Mouse (Mus musculus): ENCODE results near the gene Kcnc3. TPM values are rescaled to one million over a fixed set of nuclear protein-coding genes. Genes with fewer than 3 reads are reported as not detected.

Gene Kcnc3
- polyA plus RNA-seq, 1 experiment from 2014 or later, result 2.1 TPM

DNA sequence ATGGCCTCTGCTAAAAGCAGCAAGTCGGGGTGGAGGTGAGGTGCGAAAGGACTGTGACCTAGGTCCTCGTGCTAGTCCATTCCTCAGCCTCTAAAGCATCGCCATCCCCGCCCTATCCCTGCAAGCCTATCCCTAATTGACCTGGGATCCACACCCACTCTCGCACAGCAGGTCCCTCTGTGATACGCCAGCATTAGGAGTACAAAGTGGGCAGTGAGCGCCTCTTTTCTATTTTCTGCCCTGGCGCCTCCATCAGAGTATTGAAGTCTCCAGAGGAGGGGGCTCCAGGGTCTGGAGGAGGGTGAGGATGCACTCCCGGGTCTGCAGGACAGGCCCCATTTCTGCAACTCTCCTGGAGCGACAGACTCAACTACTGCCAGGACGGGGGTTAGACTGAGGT, 2.1 kb upstream of the Kcnc3 start:
- Histone ChIP-seq H3K27me3 (peaks cover 79% of the 10 kb centered on the region), H3K4me1 (peaks cover 39% of the 10 kb centered on the region), H3K27ac (no peak overlapping the region), H3K4me3 (peak overlapping the region; percentile 56), H3K36me3 (no peaks in the 10 kb centered on the region), H3K9ac (peak overlapping the region; percentile 25; the same call in 1 of the 2 replicates), H3K4me2 (peak overlapping the region; percentile 99), H3K9me3 (no peaks in the 10 kb centered on the region)
- WGBS, result 8% methylated on average over 12 of the region's 12 CpGs
- no peak for ATAC-seq (ENCODE audit: borderline replicate concordance, extremely low read depth, low FRiP score, low TSS enrichment)

DNA sequence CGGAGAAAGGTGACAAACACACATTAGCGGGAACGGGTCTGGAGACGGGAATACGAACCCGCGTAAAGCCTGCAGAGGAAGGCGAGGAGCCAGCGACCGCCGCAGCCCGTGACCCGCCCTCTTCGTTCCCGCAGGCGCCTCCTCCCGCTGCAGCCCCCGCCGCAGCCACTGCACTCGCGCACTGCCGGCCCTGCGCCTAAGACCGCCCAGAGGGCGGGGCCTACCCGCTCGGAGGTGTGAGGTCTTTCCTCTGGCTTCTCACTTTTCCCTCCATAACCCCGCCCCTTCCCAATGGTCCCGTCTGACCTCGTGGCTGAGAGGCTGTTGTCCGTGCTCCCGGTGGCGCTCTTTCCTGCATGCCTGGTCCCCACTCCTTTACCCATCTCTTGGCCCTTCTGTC, 1.3 kb upstream of the Kcnc3 start:
- H3K9me3 ChIP-seq, result no peaks in the 10 kb centered on the region
- peak overlapping the region; percentile 25 for H3K9ac ChIP-seq
- H3K4me1 ChIP-seq, result peaks cover 40% of the 10 kb centered on the region
- H3K27me3 ChIP-seq, result peaks cover 83% of the 10 kb centered on the region
- H3K4me2 ChIP-seq, result peak overlapping the region; percentile 99
- peak; percentile 58 for ATAC-seq (ENCODE audit: borderline replicate concordance, extremely low read depth, low FRiP score, low TSS enrichment)
- 1% methylated on average over 33 of the region's 33 CpGs for WGBS
- H3K27ac ChIP-seq, result peak overlapping the region; percentile 41; the same call in 1 of the 2 replicates
- peak overlapping the region; percentile 56 for H3K4me3 ChIP-seq
- no peaks in the 10 kb centered on the region for H3K36me3 ChIP-seq

DNA sequence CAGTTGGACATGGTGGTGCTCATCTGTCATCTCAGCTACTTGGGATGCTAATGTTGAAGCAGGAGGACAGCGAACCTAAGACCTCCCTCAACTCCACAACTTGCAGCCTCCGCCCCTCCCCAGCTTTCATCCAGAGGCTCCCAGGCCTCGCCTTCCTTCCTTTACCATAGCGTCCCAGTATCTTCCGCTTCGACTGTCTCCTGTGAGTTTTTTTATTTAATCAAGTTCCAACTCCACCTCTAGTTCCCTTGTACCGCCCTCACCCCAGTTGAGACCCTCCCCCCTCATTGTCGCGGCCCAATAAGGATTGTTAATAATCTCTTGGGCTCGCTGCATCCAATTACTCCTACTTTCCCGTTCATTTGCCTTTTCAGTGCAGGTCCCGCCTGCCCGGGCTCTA, 518 bp upstream of the Kcnc3 start:
- H3K9ac ChIP-seq, result no peak overlapping the region
- WGBS, result 2% methylated on average over 13 of the region's 13 CpGs
- H3K4me3 ChIP-seq, result peak overlapping the region; percentile 56
- peaks cover 40% of the 10 kb centered on the region for H3K4me1 ChIP-seq
- no peaks in the 10 kb centered on the region for H3K9me3 ChIP-seq
- ATAC-seq (ENCODE audit: borderline replicate concordance, extremely low read depth, low FRiP score, low TSS enrichment), result no peak
- peaks cover 83% of the 10 kb centered on the region for H3K27me3 ChIP-seq
- no peak overlapping the region for H3K27ac ChIP-seq
- peak overlapping the region; percentile 99 for H3K4me2 ChIP-seq
- H3K36me3 ChIP-seq, result no peaks in the 10 kb centered on the region

DNA sequence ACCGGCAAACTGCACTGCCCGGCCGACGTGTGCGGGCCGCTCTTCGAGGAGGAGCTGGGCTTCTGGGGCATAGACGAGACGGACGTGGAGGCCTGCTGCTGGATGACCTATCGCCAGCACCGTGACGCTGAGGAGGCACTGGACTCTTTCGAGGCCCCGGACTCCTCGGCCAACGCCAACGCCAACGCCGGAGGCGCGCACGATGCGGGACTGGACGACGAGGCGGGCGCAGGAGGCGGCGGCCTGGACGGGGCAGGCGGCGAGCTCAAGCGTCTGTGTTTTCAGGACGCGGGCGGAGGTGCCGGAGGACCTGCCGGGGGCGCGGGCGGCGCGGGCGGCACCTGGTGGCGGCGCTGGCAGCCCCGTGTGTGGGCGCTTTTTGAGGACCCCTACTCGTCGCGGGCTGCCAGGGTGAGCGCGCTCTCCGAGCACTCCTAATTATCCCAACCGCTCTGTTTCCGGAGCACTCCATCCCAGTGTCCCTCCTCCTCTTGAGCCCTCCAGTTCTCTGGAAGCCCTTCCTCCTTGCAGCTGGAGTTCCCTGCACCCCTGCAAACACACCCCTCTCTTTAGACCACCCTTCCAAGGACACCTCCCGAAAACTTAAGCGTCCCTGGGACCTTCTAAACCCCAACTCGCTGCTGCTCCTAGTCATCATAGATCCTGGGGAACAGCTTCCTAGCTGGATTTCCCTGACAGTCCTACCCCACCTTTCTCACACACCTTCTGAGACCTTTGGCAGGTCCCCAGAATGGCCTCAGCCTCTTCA, 1.1 kb downstream of the Kcnc3 start:
- WGBS, result under 1% methylated on average over 47 of the region's 60 CpGs
- Histone ChIP-seq H3K9ac (peak overlapping the region; percentile 36), H3K27me3 (peaks cover 70% of the 10 kb centered on the region), H3K9me3 (no peaks in the 10 kb centered on the region), H3K4me1 (peaks cover 40% of the 10 kb centered on the region), H3K4me3 (peak overlapping the region; percentile 56), H3K4me2 (peak overlapping the region; percentile 99), H3K27ac (no peak overlapping the region), H3K36me3 (no peaks in the 10 kb centered on the region)
- ATAC-seq (ENCODE audit: borderline replicate concordance, extremely low read depth, low FRiP score, low TSS enrichment), result no peak

DNA sequence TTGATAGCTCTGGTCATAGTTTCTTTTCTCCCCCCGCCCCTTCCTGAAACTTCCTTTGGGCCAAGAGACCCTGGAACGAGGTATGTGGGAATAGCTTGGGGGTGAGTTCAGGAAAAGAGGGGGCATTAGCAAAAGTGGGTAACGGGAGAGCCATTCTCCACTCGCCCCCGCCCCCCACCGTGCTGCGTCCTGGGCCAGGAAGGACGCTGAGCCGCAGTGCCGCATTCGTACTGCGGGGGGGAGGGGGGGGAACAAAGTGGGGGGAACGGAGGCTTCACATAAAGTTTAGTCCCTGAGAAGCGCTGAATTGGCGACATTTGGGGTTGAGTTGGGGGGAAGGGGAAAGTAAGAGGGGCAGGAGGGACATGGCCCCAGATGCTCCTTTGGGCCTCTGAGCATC, 2.6 kb downstream of the Kcnc3 start:
- H3K9ac ChIP-seq, result no peak overlapping the region
- H3K27me3 ChIP-seq, result peaks cover 55% of the 10 kb centered on the region
- WGBS, result 2% methylated on average over 8 of the region's 15 CpGs
- no peak overlapping the region for H3K27ac ChIP-seq
- H3K4me1 ChIP-seq, result peaks cover 40% of the 10 kb centered on the region
- peak overlapping the region; percentile 99 for H3K4me2 ChIP-seq
- peak overlapping the region; percentile 6 for H3K4me3 ChIP-seq
- no peaks in the 10 kb centered on the region for H3K9me3 ChIP-seq
- ATAC-seq (ENCODE audit: borderline replicate concordance, extremely low read depth, low FRiP score, low TSS enrichment), result no peak
- H3K36me3 ChIP-seq, result no peaks in the 10 kb centered on the region

DNA sequence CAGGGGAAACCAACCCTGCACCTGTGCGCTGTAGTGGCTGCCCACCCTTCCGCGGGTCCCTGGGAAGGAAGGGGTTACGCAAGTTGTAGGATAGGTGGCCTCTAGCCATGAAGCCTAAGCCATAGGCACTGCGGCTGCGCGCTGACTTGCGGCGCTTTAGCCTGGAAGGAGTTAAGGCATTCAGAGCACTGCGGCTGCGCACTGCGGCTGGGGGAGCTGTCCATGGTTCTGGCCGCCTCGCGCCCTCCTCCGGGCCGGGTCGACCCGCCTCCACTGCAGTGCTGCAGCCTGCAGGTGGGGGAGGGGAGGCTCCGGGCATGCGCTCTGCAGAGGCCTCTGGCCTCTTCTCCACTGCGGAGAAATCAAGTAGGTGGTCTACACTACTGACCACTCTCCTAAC, 3.3 kb downstream of the Kcnc3 start:
- H3K9ac ChIP-seq, result no peak overlapping the region
- H3K4me1 ChIP-seq, result peaks cover 32% of the 10 kb centered on the region
- no peaks in the 10 kb centered on the region for H3K36me3 ChIP-seq
- no peak overlapping the region for H3K27ac ChIP-seq
- peak overlapping the region; percentile 99 for H3K4me2 ChIP-seq
- under 1% methylated on average over 22 of the region's 22 CpGs for WGBS
- H3K9me3 ChIP-seq, result no peaks in the 10 kb centered on the region
- H3K27me3 ChIP-seq, result peaks cover 47% of the 10 kb centered on the region
- ATAC-seq (ENCODE audit: borderline replicate concordance, extremely low read depth, low FRiP score, low TSS enrichment), result peak; percentile 17
- peak overlapping the region; percentile 11; the same call in 1 of the 2 replicates for H3K4me3 ChIP-seq

DNA sequence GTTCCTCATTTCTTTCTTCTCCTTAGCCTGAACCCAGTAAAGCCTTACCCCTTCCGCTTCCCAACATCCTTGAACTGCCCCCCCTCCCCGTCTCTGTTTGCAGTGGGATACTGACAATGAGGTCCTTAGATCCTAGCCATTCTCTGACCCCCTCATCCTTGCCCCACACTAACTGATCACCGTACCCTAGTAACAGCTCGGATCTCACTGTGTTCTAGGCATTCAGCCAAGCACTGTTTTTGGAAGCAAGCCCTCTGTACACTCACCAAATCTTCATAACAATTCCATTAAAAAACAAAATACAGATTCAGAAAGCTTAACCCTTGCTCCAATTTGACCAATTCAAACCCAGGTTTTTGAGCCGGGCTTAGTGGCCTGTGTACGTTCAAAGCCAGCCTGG, 3.8 kb downstream of the Kcnc3 start:
- Histone ChIP-seq H3K27ac (no peak overlapping the region), H3K27me3 (peaks cover 43% of the 10 kb centered on the region), H3K9me3 (no peaks in the 10 kb centered on the region), H3K4me2 (no peak overlapping the region; the same call in 1 of the 2 replicates), H3K36me3 (no peaks in the 10 kb centered on the region), H3K4me3 (no peak overlapping the region), H3K4me1 (peaks cover 27% of the 10 kb centered on the region), H3K9ac (no peak overlapping the region)
- no peak for ATAC-seq (ENCODE audit: borderline replicate concordance, extremely low read depth, low FRiP score, low TSS enrichment)
- 55% methylated on average over 6 of the region's 6 CpGs for WGBS

DNA sequence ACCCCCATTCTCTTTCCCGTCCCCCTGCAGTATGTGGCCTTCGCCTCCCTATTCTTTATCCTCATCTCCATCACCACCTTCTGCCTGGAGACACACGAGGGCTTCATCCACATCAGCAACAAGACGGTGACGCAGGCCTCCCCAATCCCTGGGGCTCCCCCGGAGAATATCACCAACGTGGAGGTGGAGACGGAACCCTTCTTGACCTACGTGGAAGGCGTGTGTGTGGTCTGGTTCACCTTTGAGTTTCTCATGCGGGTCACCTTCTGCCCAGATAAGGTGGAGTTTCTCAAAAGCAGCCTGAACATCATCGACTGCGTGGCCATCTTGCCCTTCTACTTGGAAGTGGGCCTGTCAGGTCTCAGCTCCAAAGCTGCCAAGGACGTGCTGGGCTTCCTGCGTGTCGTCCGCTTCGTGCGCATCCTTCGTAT, 4.7 kb downstream of the Kcnc3 start:
- WGBS, result 90% methylated on average over 20 of the region's 20 CpGs
- Histone ChIP-seq H3K36me3 (no peaks in the 10 kb centered on the region), H3K9me3 (no peaks in the 10 kb centered on the region), H3K27me3 (peaks cover 35% of the 10 kb centered on the region), H3K9ac (no peak overlapping the region), H3K27ac (no peak overlapping the region), H3K4me1 (peaks cover 19% of the 10 kb centered on the region), H3K4me2 (no peak overlapping the region), H3K4me3 (no peak overlapping the region)
- no peak for ATAC-seq (ENCODE audit: borderline replicate concordance, extremely low read depth, low FRiP score, low TSS enrichment)

DNA sequence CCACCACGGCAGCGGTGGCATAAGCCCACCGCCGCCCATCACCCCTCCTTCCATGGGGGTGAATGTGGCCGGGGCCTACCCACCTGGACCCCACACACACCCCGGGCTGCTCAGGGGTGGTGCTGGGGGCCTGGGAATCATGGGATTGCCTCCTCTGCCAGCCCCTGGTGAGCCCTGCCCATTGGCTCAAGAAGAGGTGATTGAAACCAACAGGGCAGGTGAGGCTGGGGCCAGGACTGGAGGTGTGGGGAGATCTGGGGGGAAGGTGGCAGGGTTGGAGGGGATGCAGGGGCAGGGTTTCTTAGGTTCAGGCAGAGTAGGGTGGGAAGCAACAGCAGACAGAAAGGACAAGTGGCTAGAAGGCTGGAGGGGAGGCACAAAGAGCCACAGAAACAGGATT, 5.6 kb downstream of the Kcnc3 start:
- Histone ChIP-seq H3K36me3 (no peaks in the 10 kb centered on the region), H3K9ac (no peak overlapping the region), H3K4me3 (no peak overlapping the region), H3K27me3 (peaks cover 36% of the 10 kb centered on the region), H3K4me2 (no peak overlapping the region), H3K4me1 (peaks cover 12% of the 10 kb centered on the region), H3K27ac (no peak overlapping the region), H3K9me3 (no peaks in the 10 kb centered on the region)
- no peak for ATAC-seq (ENCODE audit: borderline replicate concordance, extremely low read depth, low FRiP score, low TSS enrichment)
- WGBS, result 86% methylated on average over 6 of the region's 6 CpGs

DNA sequence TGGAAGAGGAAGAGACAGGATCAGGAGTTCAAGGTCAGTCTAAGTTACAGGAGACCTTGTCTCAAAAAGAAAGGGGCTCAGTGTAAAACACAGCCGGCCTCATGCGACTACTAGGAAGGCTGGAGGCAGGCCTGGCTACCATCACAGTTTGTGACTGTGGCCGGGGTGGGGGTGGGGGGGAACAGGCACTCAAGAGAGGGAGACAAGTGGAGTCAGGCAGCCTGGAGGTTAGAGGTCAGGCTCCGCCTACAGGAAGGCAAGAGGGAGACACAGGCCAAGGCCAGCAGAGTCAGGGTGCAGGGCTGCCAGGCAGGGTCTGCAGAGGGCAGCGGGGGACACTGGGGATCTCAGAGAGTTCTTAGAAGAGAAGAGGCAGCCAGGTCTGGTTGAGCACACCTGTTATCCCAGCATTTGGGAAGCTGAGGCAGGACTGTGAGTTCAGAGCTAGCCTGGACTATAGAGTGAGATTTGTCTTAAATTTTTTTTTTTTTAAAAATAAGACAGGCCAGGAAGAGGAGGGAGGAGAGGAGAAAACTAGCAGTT, 6.6 kb downstream of the Kcnc3 start:
- H3K27me3 ChIP-seq, result peaks cover 36% of the 10 kb centered on the region
- no peak overlapping the region for H3K27ac ChIP-seq
- no peak overlapping the region for H3K4me3 ChIP-seq
- H3K4me2 ChIP-seq, result no peak overlapping the region
- H3K36me3 ChIP-seq, result no peaks in the 10 kb centered on the region
- WGBS, result 45% methylated on average over 5 of the region's 5 CpGs
- H3K9ac ChIP-seq, result no peak overlapping the region
- H3K9me3 ChIP-seq, result no peaks in the 10 kb centered on the region
- peaks cover 5% of the 10 kb centered on the region for H3K4me1 ChIP-seq
- ATAC-seq (ENCODE audit: borderline replicate concordance, extremely low read depth, low FRiP score, low TSS enrichment), result no peak

DNA sequence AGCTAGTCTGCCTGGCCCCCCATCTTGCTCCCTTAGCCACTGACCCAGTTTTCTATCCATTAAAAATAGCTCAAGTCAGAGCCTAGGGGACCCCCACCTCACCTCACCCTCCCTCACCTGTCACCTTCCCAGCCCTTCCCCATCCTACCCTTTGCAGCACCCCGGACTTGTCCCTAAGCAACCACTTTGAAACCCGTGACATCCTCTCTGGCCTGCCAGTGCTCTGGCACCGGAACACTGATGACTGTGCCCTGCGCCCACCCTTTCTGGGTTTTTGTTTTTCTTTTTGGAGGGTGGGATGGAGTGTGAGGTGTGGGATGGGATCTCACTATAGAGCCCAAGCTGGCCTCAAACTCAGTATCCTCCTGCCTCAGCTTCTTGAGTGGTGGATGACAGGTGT, 7.2 kb downstream of the Kcnc3 start:
- Histone ChIP-seq H3K9me3 (no peaks in the 10 kb centered on the region), H3K9ac (no peak overlapping the region), H3K27me3 (peaks cover 36% of the 10 kb centered on the region), H3K4me3 (no peak overlapping the region), H3K4me2 (no peak overlapping the region), H3K36me3 (no peaks in the 10 kb centered on the region), H3K4me1 (peaks cover 5% of the 10 kb centered on the region), H3K27ac (no peak overlapping the region)
- 76% methylated on average over 4 of the region's 4 CpGs for WGBS
- ATAC-seq (ENCODE audit: borderline replicate concordance, extremely low read depth, low FRiP score, low TSS enrichment), result no peak

DNA sequence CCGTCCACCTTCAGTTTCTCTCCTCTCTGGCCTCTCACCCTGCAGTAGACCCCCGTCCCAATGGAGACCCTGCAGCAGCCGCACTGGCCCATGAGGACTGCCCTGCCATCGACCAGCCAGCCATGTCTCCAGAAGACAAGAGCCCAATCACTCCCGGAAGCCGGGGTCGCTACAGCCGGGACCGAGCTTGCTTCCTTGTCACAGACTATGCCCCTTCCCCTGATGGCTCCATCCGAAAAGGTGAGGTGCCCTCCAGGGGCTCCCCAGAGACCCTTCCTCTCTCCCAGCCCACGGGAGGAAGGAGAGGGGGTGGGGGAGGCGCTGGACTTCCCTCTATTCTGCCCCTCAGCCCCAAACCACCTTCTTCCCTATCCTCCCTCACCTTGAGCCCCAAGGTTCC, 7.9 kb downstream of the Kcnc3 start:
- Histone ChIP-seq H3K27ac (no peak overlapping the region), H3K4me3 (no peak overlapping the region), H3K9ac (no peak overlapping the region), H3K27me3 (peaks cover 36% of the 10 kb centered on the region), H3K9me3 (no peaks in the 10 kb centered on the region), H3K36me3 (no peaks in the 10 kb centered on the region), H3K4me2 (no peak overlapping the region), H3K4me1 (peaks cover 9% of the 10 kb centered on the region)
- no peak for ATAC-seq (ENCODE audit: borderline replicate concordance, extremely low read depth, low FRiP score, low TSS enrichment)
- 71% methylated on average over 12 of the region's 12 CpGs for WGBS
